Mouse (Mus musculus): ENCODE measurements around the gene Camta1. TPM values are rescaled to one million over a fixed set of nuclear protein-coding genes. Genes with fewer than 3 reads are reported as not detected.

Camta1 gene
- polyA plus RNA-seq, 2 experiments, result 7.3 to 32.8 TPM

DNA sequence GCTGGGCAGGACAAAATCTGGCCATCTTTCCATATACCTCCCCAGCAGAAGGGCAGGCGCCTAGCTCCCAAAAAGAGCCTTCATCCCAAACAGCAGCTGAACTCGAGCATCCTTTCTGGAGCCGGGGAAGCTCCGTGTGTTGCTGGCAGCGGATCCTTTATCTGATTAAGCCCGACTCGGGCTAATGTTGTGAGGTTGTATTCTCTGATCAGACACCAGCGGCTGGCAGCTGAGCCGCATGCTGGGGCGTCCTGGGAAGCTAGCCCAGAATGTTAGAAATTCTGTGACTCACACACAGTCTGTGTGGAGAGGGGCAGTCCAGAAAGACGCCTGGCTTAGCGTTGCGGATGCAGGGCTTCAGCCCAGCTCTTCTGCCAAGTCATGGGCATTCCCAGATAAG, 586.4 kb downstream of the Camta1 start:
- Histone ChIP-seq H3K4me2 (ENCODE audit: low read depth) (no peak overlapping the region), H3K27me3 (ENCODE audit: control insufficient read depth, insufficient read depth, low read length) (no peaks in the 10 kb centered on the region), H3K36me3 (replicated peaks; ENCODE audit: control insufficient read depth, insufficient read depth, low read depth) (no peaks in the 10 kb centered on the region), H3K9me3 (ENCODE audit: control insufficient read depth, low read length) (no peaks in the 10 kb centered on the region), H3K27ac (no peak overlapping the region), H3K4me3 (ENCODE audit: insufficient read depth in 1 of 2, low read depth in 2 of 2, low read length in 2 of 2) (no peak overlapping the region), H3K9ac (replicated peaks) (no peak overlapping the region), H3K4me1 (replicated peaks; ENCODE audit: control insufficient read depth in 2 of 2, insufficient read depth in 2 of 2, low read length in 1 of 2) (no peaks in the 10 kb centered on the region)
- ATAC-seq (ENCODE audit: insufficient read depth), result no peak
- WGBS (ENCODE audit: insufficient replicate concordance), result 56% methylated on average over 13 of the region's 13 CpGs
- TF ChIP-seq CTCF (IDR thresholded peaks at IDR 0.05; ENCODE audit: low read depth), result no peak
- no peak for TF ChIP-seq EP300 (IDR thresholded peaks at IDR 0.05; ENCODE audit: low read depth)
- no peak for DNase-seq (ENCODE audit: low read depth in 3 of 3, low spot score in 3 of 3)

GRCm38 (mm10) chr4:151263786-151264414, 597.8 kb downstream of the Camta1 start:
- ATAC-seq (ENCODE audit: insufficient read depth) (no peak), DNase-seq (ENCODE audit: low read depth in 3 of 3, low spot score in 3 of 3) (no peak)
- H3K9me3 ChIP-seq (ENCODE audit: control insufficient read depth, low read length), result no peaks in the 10 kb centered on the region
- H3K9ac ChIP-seq (replicated peaks), result no peak overlapping the region
- no peak overlapping the region for H3K4me2 ChIP-seq (ENCODE audit: low read depth)
- TF ChIP-seq EP300 (IDR thresholded peaks at IDR 0.05; ENCODE audit: low read depth) (no peak), CTCF (IDR thresholded peaks at IDR 0.05; ENCODE audit: low read depth) (no peak)
- no peak overlapping the region for H3K27ac ChIP-seq
- no peaks in the 10 kb centered on the region for H3K36me3 ChIP-seq (replicated peaks; ENCODE audit: control insufficient read depth, insufficient read depth, low read depth)
- H3K4me3 ChIP-seq (ENCODE audit: insufficient read depth in 1 of 2, low read depth in 2 of 2, low read length in 2 of 2), result no peak overlapping the region
- WGBS (ENCODE audit: insufficient replicate concordance), result 55% methylated on average over 14 of the region's 14 CpGs
- H3K4me1 ChIP-seq (replicated peaks; ENCODE audit: control insufficient read depth in 2 of 2, insufficient read depth in 2 of 2, low read length in 1 of 2), result no peaks in the 10 kb centered on the region
- H3K27me3 ChIP-seq (ENCODE audit: control insufficient read depth, insufficient read depth, low read length), result no peaks in the 10 kb centered on the region

- no peak overlapping the region for H3K9ac ChIP-seq (replicated peaks)
- H3K9me3 ChIP-seq (ENCODE audit: control insufficient read depth, low read length), result no peaks in the 10 kb centered on the region
- WGBS (ENCODE audit: insufficient replicate concordance), result 65% methylated on average over 7 of the region's 7 CpGs
- H3K27me3 ChIP-seq (ENCODE audit: control insufficient read depth, insufficient read depth, low read length), result no peaks in the 10 kb centered on the region
- no peak for DNase-seq (ENCODE audit: low read depth in 3 of 3, low spot score in 3 of 3)
- no peak overlapping the region for H3K4me3 ChIP-seq (ENCODE audit: insufficient read depth in 1 of 2, low read depth in 2 of 2, low read length in 2 of 2)
- H3K36me3 ChIP-seq (replicated peaks; ENCODE audit: control insufficient read depth, insufficient read depth, low read depth), result no peaks in the 10 kb centered on the region
- H3K4me2 ChIP-seq (ENCODE audit: low read depth), result no peak overlapping the region
- no peak overlapping the region for H3K27ac ChIP-seq
- H3K4me1 ChIP-seq (replicated peaks; ENCODE audit: control insufficient read depth in 2 of 2, insufficient read depth in 2 of 2, low read length in 1 of 2), result no peaks in the 10 kb centered on the region
- ATAC-seq (ENCODE audit: insufficient read depth), result no peak
- no peak for TF ChIP-seq CTCF (IDR thresholded peaks at IDR 0.05; ENCODE audit: low read depth)
- no peak for TF ChIP-seq EP300 (IDR thresholded peaks at IDR 0.05; ENCODE audit: low read depth)
These were observed 598.6 kb downstream of the Camta1 start for GRCm38 (mm10) chr4:151263052-151263451.

GRCm38 (mm10) chr4:151256622-151257021, 605.1 kb downstream of the Camta1 start:
- Histone ChIP-seq H3K27me3 (ENCODE audit: control insufficient read depth, insufficient read depth, low read length) (no peaks in the 10 kb centered on the region), H3K36me3 (replicated peaks; ENCODE audit: control insufficient read depth, insufficient read depth, low read depth) (no peaks in the 10 kb centered on the region), H3K9me3 (ENCODE audit: control insufficient read depth, low read length) (no peaks in the 10 kb centered on the region), H3K4me1 (replicated peaks; ENCODE audit: control insufficient read depth in 2 of 2, insufficient read depth in 2 of 2, low read length in 1 of 2) (no peaks in the 10 kb centered on the region), H3K9ac (replicated peaks) (no peak overlapping the region), H3K4me3 (ENCODE audit: insufficient read depth in 1 of 2, low read depth in 2 of 2, low read length in 2 of 2) (no peak overlapping the region), H3K4me2 (ENCODE audit: low read depth) (no peak overlapping the region), H3K27ac (no peak overlapping the region)
- DNase-seq (ENCODE audit: low read depth in 3 of 3, low spot score in 3 of 3) (no peak), ATAC-seq (ENCODE audit: insufficient read depth) (no peak)
- no peak for TF ChIP-seq CTCF (IDR thresholded peaks at IDR 0.05; ENCODE audit: low read depth)
- no peak for TF ChIP-seq EP300 (IDR thresholded peaks at IDR 0.05; ENCODE audit: low read depth)
- WGBS (ENCODE audit: insufficient replicate concordance), result 48% methylated on average over 4 of the region's 4 CpGs

GRCm38 (mm10) chr4:151250824-151251223, 610.9 kb downstream of the Camta1 start:
- Histone ChIP-seq H3K4me3 (ENCODE audit: insufficient read depth in 1 of 2, low read depth in 2 of 2, low read length in 2 of 2) (no peak overlapping the region), H3K27ac (no peak overlapping the region), H3K4me2 (ENCODE audit: low read depth) (no peak overlapping the region), H3K4me1 (replicated peaks; ENCODE audit: control insufficient read depth in 2 of 2, insufficient read depth in 2 of 2, low read length in 1 of 2) (no peaks in the 10 kb centered on the region), H3K9ac (replicated peaks) (no peak overlapping the region), H3K36me3 (replicated peaks; ENCODE audit: control insufficient read depth, insufficient read depth, low read depth) (no peaks in the 10 kb centered on the region), H3K27me3 (ENCODE audit: control insufficient read depth, insufficient read depth, low read length) (no peaks in the 10 kb centered on the region), H3K9me3 (ENCODE audit: control insufficient read depth, low read length) (no peaks in the 10 kb centered on the region)
- no peak for ATAC-seq (ENCODE audit: insufficient read depth)
- no peak for TF ChIP-seq EP300 (IDR thresholded peaks at IDR 0.05; ENCODE audit: low read depth)
- TF ChIP-seq CTCF (IDR thresholded peaks at IDR 0.05; ENCODE audit: low read depth), result no peak
- whole genome bisulfite sequencing (ENCODE audit: insufficient replicate concordance), result 68% methylated on average over 6 of the region's 6 CpGs
- no peak for DNase-seq (ENCODE audit: low read depth in 3 of 3, low spot score in 3 of 3)
